Mouse (Mus musculus) kidney, embryonic 16.5 days (tissue): ENCODE data around the gene Cldn7. TPM values are rescaled to one million over a fixed set of nuclear protein-coding genes. Genes with fewer than 3 reads are reported as not detected.
A peak's percentile ranks its signal among the peaks of the same experiment; 100 is the strongest.
"Not testable (repeated sequence)": the region's sequence is repeated elsewhere in the genome, so short reads cannot be mapped to it uniquely, and the experiment has no call there.

Experiments used
- ATAC-seq: fragments of 200-750 bp; cut with Nextera tagmentation; 2 replicates; pipeline ENCODE4 v1.8.0; 2017; ENCODE audit warnings: moderate TSS enrichment; ENCODE audit not compliant: low FRiP score, low TSS enrichment
- H3K27ac ChIP-seq: fragments of 300-500 bp; sonication (generic); 2 replicates; pipeline ENCODE4 v1.5.1; 2014; ENCODE audit warnings: low read length
- H3K27me3 ChIP-seq: fragments of 300-500 bp; sonication (generic); 2 replicates; pipeline ENCODE4 v1.6.1; 2014; ENCODE audit warnings: low read length, control low read depth, mixed read lengths; ENCODE audit not compliant: insufficient read depth
- H3K36me3 ChIP-seq: fragments of 300-500 bp; sonication (generic); 2 replicates; pipeline ENCODE4 v1.6.1; 2014; ENCODE audit warnings: low read length, control low read depth, mixed read lengths; ENCODE audit not compliant: insufficient read depth
- H3K4me1 ChIP-seq: fragments of 300-500 bp; sonication (generic); 2 replicates; pipeline ENCODE4 v1.6.1; 2014; ENCODE audit warnings: low read length, control low read depth, mixed read lengths; ENCODE audit not compliant: insufficient read depth
- H3K4me2 ChIP-seq: fragments of 300-500 bp; sonication (generic); replicated peaks from 2 replicates; pipeline ENCODE4 v1.6.1; 2014; ENCODE audit warnings: low read depth, low read length
- H3K4me3 ChIP-seq: fragments of 300-500 bp; sonication (generic); 2 replicates; pipeline ENCODE4 v1.5.1; 2014; ENCODE audit warnings: mild to moderate bottlenecking, low read length
- H3K9ac ChIP-seq: fragments of 300-500 bp; sonication (generic); replicated peaks from 2 replicates; pipeline ENCODE4 v1.6.1; 2014; ENCODE audit warnings: low read length
- H3K9me3 ChIP-seq: fragments of 300-500 bp; sonication (generic); 2 replicates; pipeline ENCODE4 v1.6.1; 2016; ENCODE audit warnings: low read length, control low read depth
- WGBS: fragments of 180-500 bp; shearing (Covaris S2); extraction: QIAGEN DNeasy Blood & Tissue Kit; methylation state at CpG from one replicate; pipeline ENCODE4 v1.1.7; 2014; 5-methylcytosine and 5-hydroxymethylcytosine counted together
- polyA plus RNA-seq: library from polyadenylated mRNA; unstranded; fragments of >200 nt; fragmentation: Nextera tagmentation; extraction: Ambion mirVana; gene quantifications from 2 replicates; pipeline ENCODE4 v1.2.1, GENCODE M21; 2015

The Cldn7 gene
- polyA plus RNA-seq, 1 experiment from 2014 or later = 225 TPM

GRCm38 (mm10) chr11:69950807-69951459, 13.6 kb upstream of the Cldn7 start:
- no peak for ATAC-seq
- Histone ChIP-seq H3K4me1 (peaks cover 22% of the 10 kb centered on the region), H3K27me3 (no peaks in the 10 kb centered on the region; the same call in 1 of the 2 replicates), H3K9ac (no peak overlapping the region), H3K36me3 (no peaks in the 10 kb centered on the region), H3K27ac (no peak overlapping the region), H3K4me3 (no peak overlapping the region), H3K9me3 (no peaks in the 10 kb centered on the region), H3K4me2 (no peak overlapping the region)
- 44% methylated on average over 4 of the region's 4 CpGs for WGBS

GRCm38 (mm10) chr11:69952274-69952673, 12.3 kb upstream of the Cldn7 start:
- 17% methylated on average over 1 of the region's 1 CpGs for WGBS
- Histone ChIP-seq H3K27me3 (no peaks in the 10 kb centered on the region; the same call in 1 of the 2 replicates), H3K4me3 (no peak overlapping the region), H3K4me1 (peaks cover 11% of the 10 kb centered on the region), H3K9me3 (no peaks in the 10 kb centered on the region), H3K9ac (no peak overlapping the region), H3K36me3 (no peaks in the 10 kb centered on the region), H3K27ac (no peak overlapping the region), H3K4me2 (no peak overlapping the region)
- no peak for ATAC-seq

GRCm38 (mm10) chr11:69953267-69953915, 11.2 kb upstream of the Cldn7 start:
- H3K9ac ChIP-seq = no peak overlapping the region
- no peak overlapping the region for H3K4me3 ChIP-seq
- H3K9me3 ChIP-seq = no peaks in the 10 kb centered on the region
- ATAC-seq = no peak
- no peaks in the 10 kb centered on the region for H3K36me3 ChIP-seq
- no peaks in the 10 kb centered on the region; the same call in 1 of the 2 replicates for H3K27me3 ChIP-seq
- 58% methylated on average over 11 of the region's 11 CpGs for WGBS
- no peak overlapping the region for H3K4me2 ChIP-seq
- H3K4me1 ChIP-seq = peaks cover 4% of the 10 kb centered on the region
- no peak overlapping the region for H3K27ac ChIP-seq

- not testable (repeated sequence) for H3K4me3 ChIP-seq, H3K36me3 ChIP-seq, H3K27me3 ChIP-seq, ATAC-seq, H3K9me3 ChIP-seq, H3K4me2 ChIP-seq, H3K27ac ChIP-seq, H3K4me1 ChIP-seq, H3K9ac ChIP-seq
- WGBS = 69% methylated on average over 3 of the region's 4 CpGs
Observed at GRCm38 (mm10) chr11:69955618-69956017, 9.0 kb upstream of the Cldn7 start.

GRCm38 (mm10) chr11:69956218-69956617, 8.4 kb upstream of the Cldn7 start:
- Histone ChIP-seq H3K9ac (no peak overlapping the region), H3K4me1 (no peaks in the 10 kb centered on the region), H3K27me3 (no peaks in the 10 kb centered on the region), H3K4me2 (no peak overlapping the region), H3K4me3 (no peak overlapping the region), H3K36me3 (no peaks in the 10 kb centered on the region), H3K27ac (no peak overlapping the region), H3K9me3 (no peaks in the 10 kb centered on the region)
- no peak for ATAC-seq
- 72% methylated on average over 1 of the region's 1 CpGs for WGBS

GRCm38 (mm10) chr11:69960616-69961015, 4.0 kb upstream of the Cldn7 start:
- Histone ChIP-seq H3K27me3 (peaks cover 35% of the 10 kb centered on the region), H3K27ac (no peak overlapping the region), H3K4me2 (no peak overlapping the region), H3K9me3 (no peaks in the 10 kb centered on the region), H3K4me1 (no peaks in the 10 kb centered on the region), H3K36me3 (no peaks in the 10 kb centered on the region), H3K4me3 (no peak overlapping the region), H3K9ac (no peak overlapping the region)
- 38% methylated on average over 5 of the region's 5 CpGs for WGBS
- ATAC-seq = no peak

GRCm38 (mm10) chr11:69961841-69962240, 2.7 kb upstream of the Cldn7 start:
- peaks cover 43% of the 10 kb centered on the region for H3K27me3 ChIP-seq
- H3K27ac ChIP-seq = no peak overlapping the region
- no peak overlapping the region for H3K9ac ChIP-seq
- H3K9me3 ChIP-seq = no peaks in the 10 kb centered on the region
- H3K36me3 ChIP-seq = no peaks in the 10 kb centered on the region
- H3K4me3 ChIP-seq = no peak overlapping the region
- WGBS = 26% methylated on average over 5 of the region's 5 CpGs
- peaks cover 6% of the 10 kb centered on the region; the same call in 1 of the 2 replicates for H3K4me1 ChIP-seq
- no peak for ATAC-seq
- no peak overlapping the region for H3K4me2 ChIP-seq

GRCm38 (mm10) chr11:69965271-69966005, 859 bp downstream of the Cldn7 start:
- peaks cover 21% of the 10 kb centered on the region for H3K36me3 ChIP-seq
- peak overlapping the region; percentile 80 for H3K27ac ChIP-seq
- H3K4me1 ChIP-seq = peaks cover 16% of the 10 kb centered on the region; the same call in 1 of the 2 replicates
- peak overlapping the region; percentile 61 for H3K4me2 ChIP-seq
- H3K9me3 ChIP-seq = no peaks in the 10 kb centered on the region
- peaks cover 45% of the 10 kb centered on the region for H3K27me3 ChIP-seq
- WGBS = 2% methylated on average over 49 of the region's 49 CpGs
- peak overlapping the region; percentile 54 for H3K4me3 ChIP-seq
- peak; percentile 66 for ATAC-seq
- H3K9ac ChIP-seq = peak overlapping the region; percentile 70

- no peaks in the 10 kb centered on the region for H3K9me3 ChIP-seq
- peak overlapping the region; percentile 54 for H3K4me3 ChIP-seq
- peaks cover 45% of the 10 kb centered on the region for H3K27me3 ChIP-seq
- H3K36me3 ChIP-seq = peaks cover 21% of the 10 kb centered on the region
- H3K4me2 ChIP-seq = peak overlapping the region; percentile 61
- peaks cover 16% of the 10 kb centered on the region; the same call in 1 of the 2 replicates for H3K4me1 ChIP-seq
- H3K27ac ChIP-seq = peak overlapping the region; percentile 80
- WGBS = under 1% methylated on average over 59 of the region's 59 CpGs
- ATAC-seq = peak; percentile 80
- peak overlapping the region; percentile 70 for H3K9ac ChIP-seq
Observed at GRCm38 (mm10) chr11:69966006-69966859, 1.7 kb downstream of the Cldn7 start.
